Mouse (Mus musculus) large intestine, adult 2 months (tissue): ENCODE measurements at regions not wholly inside any gene's neighbourhood (a gene's known extent, or its start where the extent isn't known, plus 50 kb on each side); places are given as distances from the start of the nearest gene placed in this dataset.
A peak's percentile ranks its signal among the peaks of the same experiment; 100 is the strongest.

Source experiments
- DNase-seq: peaks from one replicate; pipeline ENCODE4 v3.0.0-alpha.2; 2012; ENCODE audit warnings: low read depth, low spot score
- WGBS: fragments of 180-500 bp; shearing (Covaris S2); methylation state at CpG from one replicate; pipeline ENCODE4 v1.1.7; 2018; 5-methylcytosine and 5-hydroxymethylcytosine counted together

DNA sequence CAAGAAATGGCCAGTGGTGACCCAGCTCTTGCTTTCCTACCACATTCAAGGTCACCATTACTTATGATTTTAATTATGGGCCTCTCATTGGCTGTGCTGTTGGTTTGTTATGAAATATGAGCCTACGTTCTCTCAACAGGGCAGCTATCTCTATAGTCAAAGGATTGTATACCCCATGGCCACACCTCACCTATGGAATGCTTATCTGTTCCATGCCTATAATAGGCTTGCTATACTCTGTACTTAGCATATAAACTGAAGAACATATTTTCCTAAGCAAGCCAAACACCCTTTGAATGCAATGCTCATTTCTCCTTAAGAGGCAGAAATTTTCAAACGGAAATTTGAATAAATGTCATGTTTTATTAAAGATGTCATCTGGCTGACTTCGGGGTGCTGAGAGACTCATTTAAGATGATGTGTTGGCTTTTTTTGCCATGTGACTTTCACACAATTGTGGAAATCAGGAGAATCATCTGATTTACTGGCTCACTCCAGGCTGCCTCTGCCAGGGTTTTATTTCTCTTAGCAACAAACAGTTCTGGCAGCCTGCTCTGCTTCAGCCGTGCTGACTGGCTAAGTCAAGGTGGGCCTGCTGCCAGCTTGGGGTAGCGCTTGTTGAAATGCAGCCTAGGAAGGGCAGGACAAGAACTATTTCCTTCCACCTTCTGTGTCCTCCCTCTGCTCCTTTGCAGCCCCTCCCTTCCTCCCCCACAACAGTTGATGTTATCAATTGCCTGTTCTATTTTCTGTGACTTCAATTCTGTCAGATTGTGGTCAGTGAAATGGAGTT, 102.0 kb upstream of the Nampt start:
- 40% methylated on average over 5 of the region's 5 CpGs for WGBS
- no peak for DNase-seq

GRCm38 (mm10) chr12:32719203-32719602, 100.1 kb upstream of the Nampt start:
- no peak for DNase-seq
- 83% methylated on average over 4 of the region's 4 CpGs for WGBS

GRCm38 (mm10) chr12:32724451-32725188, 94.7 kb upstream of the Nampt start:
- no peak for DNase-seq
- WGBS: 47% methylated on average over 7 of the region's 7 CpGs

DNA sequence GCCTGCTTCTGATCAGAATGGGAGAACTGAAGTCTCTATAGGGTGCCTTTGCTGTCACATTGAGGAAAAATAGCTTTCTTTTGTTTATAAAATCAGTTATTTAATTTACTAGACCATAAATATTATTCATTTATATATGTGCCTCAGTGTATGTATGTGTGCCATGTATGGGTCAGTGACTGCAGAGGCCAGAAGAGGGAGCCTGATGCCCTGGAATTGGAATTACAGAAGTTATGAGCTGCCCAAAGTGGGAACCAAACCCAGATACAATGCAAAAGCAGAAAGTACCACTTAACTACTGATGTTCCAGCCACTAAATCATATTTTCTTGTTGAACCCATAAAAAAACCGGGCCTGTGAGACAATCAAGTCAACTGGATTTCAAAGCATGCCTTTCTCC, 91.8 kb upstream of the Nampt start:
- WGBS: 44% methylated on average over 1 of the region's 1 CpGs
- no peak for DNase-seq

- 87% methylated on average over 10 of the region's 10 CpGs for WGBS
- no peak for DNase-seq
These were observed 90.9 kb upstream of the Nampt start for GRCm38 (mm10) chr12:32728425-32728824.

GRCm38 (mm10) chr12:32735224-32735623, 84.1 kb upstream of the Nampt start:
- whole genome bisulfite sequencing: 74% methylated on average over 2 of the region's 2 CpGs
- DNase-seq: no peak

- no peak for DNase-seq
These were observed 77.9 kb upstream of the Nampt start for GRCm38 (mm10) chr12:32741465-32741864.

DNA sequence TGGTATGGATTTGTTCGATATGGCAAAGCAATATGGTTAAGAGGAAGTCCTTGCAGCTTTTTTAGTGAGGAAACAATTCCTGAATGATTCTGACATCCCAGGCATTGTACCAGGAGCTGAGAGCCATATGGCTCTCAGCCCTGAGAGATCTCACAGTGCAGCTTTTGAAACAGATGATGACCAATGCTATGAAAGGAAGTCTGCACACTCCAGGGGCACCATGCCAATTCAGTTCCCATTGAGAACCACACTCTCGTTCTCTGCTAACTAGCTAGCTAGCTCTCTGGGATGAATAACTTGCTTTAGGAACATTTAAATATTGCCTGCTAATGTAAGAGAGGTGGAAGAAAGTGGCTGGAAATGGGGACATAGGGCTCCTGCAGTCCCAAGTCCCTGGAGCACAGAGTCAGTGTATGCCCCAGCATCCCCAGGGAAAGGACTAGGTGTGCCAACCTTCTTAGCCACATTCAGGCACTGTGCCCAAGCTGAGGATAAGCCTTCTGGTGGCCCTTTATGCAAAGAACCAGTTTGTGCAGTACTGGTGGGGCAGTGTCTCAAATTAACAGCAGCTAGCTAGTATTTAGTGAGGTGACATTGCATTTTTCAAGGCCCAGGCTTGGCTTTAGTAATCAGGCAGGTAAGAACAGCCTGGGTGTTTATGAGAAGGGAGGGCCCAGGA, 61.8 kb upstream of the Nampt start:
- 56% methylated on average over 2 of the region's 2 CpGs for WGBS
- DNase-seq: no peak

DNA sequence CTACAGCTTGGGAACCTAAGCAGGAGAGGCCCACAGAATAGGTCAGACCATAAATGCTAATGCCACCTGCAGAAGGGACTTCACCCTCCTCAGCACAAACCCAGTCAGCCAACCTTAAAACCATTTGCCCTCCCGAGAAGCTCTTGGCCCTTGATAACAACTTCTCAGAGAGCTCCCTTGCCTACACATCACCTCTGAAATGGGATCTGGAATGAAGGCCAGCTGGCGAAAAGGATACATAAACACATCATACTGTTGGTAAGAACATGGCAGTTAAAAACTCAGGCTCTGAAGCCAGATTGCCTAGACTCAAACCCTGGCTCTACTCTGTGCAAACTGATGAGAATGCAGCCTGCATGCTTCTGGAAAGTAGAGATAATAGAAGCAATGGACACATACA, 61.2 kb upstream of the Nampt start:
- no peak for DNase-seq
- 60% methylated on average over 2 of the region's 2 CpGs for WGBS

DNA sequence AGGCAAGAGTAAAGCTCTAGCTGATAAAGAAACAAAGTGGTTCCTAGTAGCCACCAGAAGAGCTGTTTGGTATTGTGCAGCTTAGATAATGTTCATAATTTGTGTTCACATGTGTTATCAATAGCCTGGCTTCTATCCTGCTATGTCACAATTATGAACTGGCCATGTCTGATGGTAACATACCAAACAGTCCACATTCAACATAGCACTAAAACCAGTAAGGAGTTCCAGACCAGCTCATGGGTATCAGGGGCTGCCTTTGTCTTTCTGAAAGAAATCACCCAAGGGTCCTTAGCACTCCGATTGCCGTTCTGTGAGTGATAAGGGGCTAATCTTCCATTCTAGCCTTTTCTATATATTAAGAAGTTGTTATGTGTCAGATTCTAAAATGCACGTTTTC, 58.7 kb upstream of the Nampt start:
- WGBS: 86% methylated on average over 3 of the region's 3 CpGs
- DNase-seq: no peak

DNA sequence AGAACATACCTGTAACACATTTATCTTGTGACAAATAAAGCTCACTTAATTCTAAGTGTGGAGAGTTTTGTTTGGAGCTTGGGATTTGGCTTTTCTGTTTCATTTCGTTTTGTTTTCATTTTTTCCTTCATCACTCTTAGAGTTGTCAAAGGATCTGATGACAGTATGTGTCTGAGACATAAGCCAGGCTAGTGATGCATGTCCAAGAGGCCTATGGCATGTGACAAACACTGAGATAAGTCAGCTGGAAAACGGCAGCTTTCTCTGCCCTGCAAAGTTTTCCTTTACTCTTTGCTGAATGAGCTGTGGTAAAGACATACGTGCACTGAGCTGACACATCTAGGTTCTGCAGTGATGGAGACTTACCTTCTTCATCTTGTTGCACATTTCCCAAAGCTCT, 58.3 kb upstream of the Nampt start:
- 66% methylated on average over 3 of the region's 3 CpGs for WGBS

DNA sequence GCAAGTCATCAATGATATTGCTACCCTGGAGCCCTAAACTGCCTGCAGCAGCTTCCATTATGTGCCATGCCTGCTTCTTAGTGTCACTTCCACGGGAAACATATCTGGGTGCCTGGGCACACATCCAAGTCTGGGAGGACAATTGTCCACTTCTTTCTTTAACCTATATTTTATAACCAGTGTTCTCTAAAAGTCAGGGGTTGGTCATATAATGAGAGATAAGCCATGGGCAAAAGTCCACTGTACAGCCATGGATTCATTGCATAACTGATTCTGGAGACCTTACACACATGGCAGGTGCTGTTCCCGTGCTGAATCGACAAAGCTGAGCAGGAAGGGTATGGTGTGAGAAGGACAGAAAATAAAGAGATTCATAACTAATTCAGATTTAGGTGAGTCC, 55.1 kb upstream of the Nampt start:
- 31% methylated on average over 3 of the region's 3 CpGs for WGBS

More for the DNA sequence above, 58.3 kb upstream of the Nampt start:
- DNase-seq: no peak

GRCm38 (mm10) chr12:32764747-32765146, 54.6 kb upstream of the Nampt start:
- no peak for DNase-seq
- 68% methylated on average over 7 of the region's 7 CpGs for WGBS

More for the DNA sequence above, 55.1 kb upstream of the Nampt start:
- peak; percentile 67 for DNase-seq

- DNase-seq: no peak
These were observed 53.5 kb upstream of the Nampt start for GRCm38 (mm10) chr12:32765861-32766260.

DNA sequence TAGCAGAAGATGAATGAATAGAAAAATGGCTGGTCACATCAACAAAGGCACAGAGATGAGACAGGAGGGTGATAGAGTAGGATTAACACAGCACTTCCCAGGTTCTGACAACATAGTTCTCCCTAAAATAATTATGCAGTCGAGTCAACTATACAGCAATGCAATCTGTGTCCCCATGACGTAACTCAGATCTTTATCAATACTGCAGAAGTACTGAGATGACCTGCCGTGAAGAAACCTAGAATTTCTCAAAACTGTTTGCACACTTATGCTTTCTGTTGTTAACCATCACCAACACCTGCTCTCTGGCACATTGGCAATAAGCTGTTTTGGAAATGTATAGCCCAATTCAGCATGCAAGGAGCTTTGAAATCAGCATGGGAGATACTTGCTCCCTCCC, 52.8 kb upstream of the Nampt start:
- WGBS: 79% methylated on average over 3 of the region's 3 CpGs
- DNase-seq: no peak

DNA sequence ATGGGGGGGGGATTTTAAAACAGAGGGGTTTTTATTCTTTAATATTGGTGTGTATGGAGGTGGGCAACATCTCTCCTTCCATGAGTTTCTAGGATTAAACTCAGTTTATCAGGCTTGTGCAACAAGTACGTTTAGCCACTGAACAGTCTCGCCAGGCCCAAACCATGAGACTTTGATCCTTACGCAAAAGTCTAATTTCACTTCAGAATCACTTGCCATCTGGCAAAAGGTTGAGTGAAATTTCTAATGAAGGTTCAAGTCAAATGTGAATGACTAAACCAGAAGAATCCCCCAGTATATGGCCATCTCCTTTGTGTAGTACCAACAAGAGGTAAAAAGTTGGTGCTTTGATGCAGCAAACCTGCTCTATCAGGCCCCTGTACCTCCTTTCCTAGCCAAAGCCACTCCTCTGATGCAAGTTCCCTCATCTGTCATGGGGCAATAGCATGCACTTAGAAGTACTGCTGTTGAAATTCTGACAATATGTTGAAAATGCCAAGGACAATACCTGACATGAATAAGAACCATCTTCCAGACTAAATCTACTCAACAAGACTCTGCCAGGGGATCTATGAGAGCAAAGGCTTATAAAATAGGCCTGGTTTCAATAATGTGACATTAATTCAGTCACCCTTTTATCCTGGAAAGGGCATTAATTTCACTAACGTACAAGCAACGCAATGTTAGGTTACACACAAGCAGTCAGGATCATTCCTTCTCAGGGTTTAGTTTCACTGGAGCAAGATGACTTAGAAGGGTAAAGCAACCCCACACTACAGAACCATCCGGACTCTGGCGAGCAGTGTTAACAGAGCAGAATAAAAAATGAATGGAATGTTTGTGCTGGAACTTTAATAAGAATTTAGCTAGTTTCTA, 51.9 kb upstream of the Nampt start:
- no peak for DNase-seq
- WGBS: 81% methylated on average over 7 of the region's 7 CpGs

- 27% methylated on average over 3 of the region's 3 CpGs for WGBS
- peak; percentile 81 for DNase-seq
These were observed 51.1 kb upstream of the Nampt start for GRCm38 (mm10) chr12:32768082-32768743.

- 37% methylated on average over 3 of the region's 3 CpGs for WGBS
- DNase-seq: no peak
These were observed 50.4 kb upstream of the Nampt start for GRCm38 (mm10) chr12:32768744-32769535.
